Mouse (Mus musculus): ENCODE data around the gene Ifitm10. TPM values are rescaled to one million over a fixed set of nuclear protein-coding genes. Genes with fewer than 3 reads are reported as not detected.
A peak's percentile ranks its signal among the peaks of the same experiment; 100 is the strongest.

Ifitm10 gene
- polyA plus RNA-seq, 1 experiment from 2014 or later: not detected

- WGBS (ENCODE audit: missing documents): 66% methylated on average over 3 of the region's 3 CpGs
- peak overlapping the region; percentile 99 for H3K27ac ChIP-seq
- H3K36me3 ChIP-seq (ENCODE audit: inconsistent target): peaks cover 32% of the 10 kb centered on the region
- H3K79me2 ChIP-seq (ENCODE audit: inconsistent target): peaks cover 93% of the 10 kb centered on the region
- H3K4me3 ChIP-seq (ENCODE audit: inconsistent target): peak overlapping the region; percentile 92
Observed at GRCm38 (mm10) chr7:142385742-142386403, 12.3 kb upstream of the Ifitm10 start.

- Histone ChIP-seq H3K79me2 (ENCODE audit: inconsistent target) (peaks cover 93% of the 10 kb centered on the region), H3K36me3 (ENCODE audit: inconsistent target) (peaks cover 48% of the 10 kb centered on the region), H3K27ac (peak overlapping the region; percentile 99), H3K4me3 (ENCODE audit: inconsistent target) (peak overlapping the region; percentile 92)
- 15% methylated on average over 10 of the region's 10 CpGs for WGBS (ENCODE audit: missing documents)
Observed at GRCm38 (mm10) chr7:142384306-142384705, 10.8 kb upstream of the Ifitm10 start.

- 98% methylated on average over 5 of the region's 5 CpGs for WGBS (ENCODE audit: missing documents)
- peaks cover 65% of the 10 kb centered on the region for H3K36me3 ChIP-seq (ENCODE audit: inconsistent target)
- peak within 1 kb of the TSS; percentile 99 for H3K27ac ChIP-seq
- H3K4me3 ChIP-seq (ENCODE audit: inconsistent target): peak within 1 kb of the TSS; percentile 92
- H3K79me2 ChIP-seq (ENCODE audit: inconsistent target): peaks cover 78% of the 10 kb centered on the region
Observed at GRCm38 (mm10) chr7:142382567-142382966, 9.0 kb upstream of the Ifitm10 start, which contains the start of gene Gm49369. Gene Gm49369, minus strand, starts transcription at chr7:142382667.

- H3K4me3 ChIP-seq (ENCODE audit: inconsistent target): peak overlapping the region; percentile 92; the same call in 1 of the 2 replicates
- peak overlapping the region; percentile 99 for H3K27ac ChIP-seq
- peaks cover 79% of the 10 kb centered on the region for H3K36me3 ChIP-seq (ENCODE audit: inconsistent target)
- 20% methylated on average over 4 of the region's 4 CpGs for WGBS (ENCODE audit: missing documents)
- H3K79me2 ChIP-seq (ENCODE audit: inconsistent target): peaks cover 65% of the 10 kb centered on the region
Observed at GRCm38 (mm10) chr7:142381175-142381574, 7.6 kb upstream of the Ifitm10 start.

GRCm38 (mm10) chr7:142379186-142379585 is 5.6 kb upstream of the Ifitm10 start:
- H3K36me3 ChIP-seq (ENCODE audit: inconsistent target): peaks cover 84% of the 10 kb centered on the region
- H3K79me2 ChIP-seq (ENCODE audit: inconsistent target): peaks cover 45% of the 10 kb centered on the region
- H3K4me3 ChIP-seq (ENCODE audit: inconsistent target): no peak overlapping the region
- no peak overlapping the region for H3K27ac ChIP-seq
- WGBS (ENCODE audit: missing documents): 94% methylated on average over 6 of the region's 6 CpGs

GRCm38 (mm10) chr7:142377233-142377925 is 3.8 kb upstream of the Ifitm10 start:
- Histone ChIP-seq H3K79me2 (ENCODE audit: inconsistent target) (peaks cover 27% of the 10 kb centered on the region), H3K36me3 (ENCODE audit: inconsistent target) (peaks cover 66% of the 10 kb centered on the region), H3K27ac (no peak overlapping the region), H3K4me3 (ENCODE audit: inconsistent target) (no peak overlapping the region)
- WGBS (ENCODE audit: missing documents): 92% methylated on average over 14 of the region's 14 CpGs

GRCm38 (mm10) chr7:142376096-142376495 is 2.5 kb upstream of the Ifitm10 start:
- Histone ChIP-seq H3K4me3 (ENCODE audit: inconsistent target) (no peak overlapping the region), H3K27ac (no peak overlapping the region), H3K36me3 (ENCODE audit: inconsistent target) (peaks cover 54% of the 10 kb centered on the region), H3K79me2 (ENCODE audit: inconsistent target) (peaks cover 14% of the 10 kb centered on the region)
- 94% methylated on average over 4 of the region's 4 CpGs for WGBS (ENCODE audit: missing documents)

GRCm38 (mm10) chr7:142375261-142375724 is 1.7 kb upstream of the Ifitm10 start:
- WGBS (ENCODE audit: missing documents): 70% methylated on average over 6 of the region's 6 CpGs
- H3K79me2 ChIP-seq (ENCODE audit: inconsistent target): peaks cover 6% of the 10 kb centered on the region; the same call in 1 of the 2 replicates
- H3K27ac ChIP-seq: no peak overlapping the region
- no peak overlapping the region for H3K4me3 ChIP-seq (ENCODE audit: inconsistent target)
- peaks cover 46% of the 10 kb centered on the region for H3K36me3 ChIP-seq (ENCODE audit: inconsistent target)

GRCm38 (mm10) chr7:142374413-142375015 is 961 bp upstream of the Ifitm10 start:
- 98% methylated on average over 5 of the region's 5 CpGs for WGBS (ENCODE audit: missing documents)
- no peaks in the 10 kb centered on the region for H3K79me2 ChIP-seq (ENCODE audit: inconsistent target)
- peaks cover 38% of the 10 kb centered on the region for H3K36me3 ChIP-seq (ENCODE audit: inconsistent target)
- no peak overlapping the region for H3K27ac ChIP-seq
- H3K4me3 ChIP-seq (ENCODE audit: inconsistent target): no peak overlapping the region

GRCm38 (mm10) chr7:142373039-142373438 is 514 bp downstream of the Ifitm10 start:
- H3K79me2 ChIP-seq (ENCODE audit: inconsistent target): no peaks in the 10 kb centered on the region
- WGBS (ENCODE audit: missing documents): 93% methylated on average over 5 of the region's 5 CpGs
- peaks cover 23% of the 10 kb centered on the region for H3K36me3 ChIP-seq (ENCODE audit: inconsistent target)
- no peak overlapping the region for H3K4me3 ChIP-seq (ENCODE audit: inconsistent target)
- no peak overlapping the region for H3K27ac ChIP-seq

GRCm38 (mm10) chr7:142371768-142372661 is 1.5 kb downstream of the Ifitm10 start:
- H3K36me3 ChIP-seq (ENCODE audit: inconsistent target): peaks cover 13% of the 10 kb centered on the region
- no peaks in the 10 kb centered on the region for H3K79me2 ChIP-seq (ENCODE audit: inconsistent target)
- H3K27ac ChIP-seq: no peak overlapping the region
- WGBS (ENCODE audit: missing documents): 11% methylated on average over 61 of the region's 64 CpGs
- H3K4me3 ChIP-seq (ENCODE audit: inconsistent target): no peak overlapping the region

GRCm38 (mm10) chr7:142371398-142371767 is 2.2 kb downstream of the Ifitm10 start:
- Histone ChIP-seq H3K36me3 (ENCODE audit: inconsistent target) (peaks cover 7% of the 10 kb centered on the region), H3K4me3 (ENCODE audit: inconsistent target) (no peak overlapping the region), H3K27ac (no peak overlapping the region), H3K79me2 (ENCODE audit: inconsistent target) (no peaks in the 10 kb centered on the region)
- 64% methylated on average over 11 of the region's 11 CpGs for WGBS (ENCODE audit: missing documents)

GRCm38 (mm10) chr7:142370937-142371336 is 2.6 kb downstream of the Ifitm10 start:
- H3K79me2 ChIP-seq (ENCODE audit: inconsistent target): no peaks in the 10 kb centered on the region
- H3K4me3 ChIP-seq (ENCODE audit: inconsistent target): no peak overlapping the region
- no peak overlapping the region for H3K27ac ChIP-seq
- peaks cover 2% of the 10 kb centered on the region for H3K36me3 ChIP-seq (ENCODE audit: inconsistent target)
- WGBS (ENCODE audit: missing documents): 96% methylated on average over 15 of the region's 18 CpGs

GRCm38 (mm10) chr7:142369820-142370219 is 3.7 kb downstream of the Ifitm10 start:
- Histone ChIP-seq H3K36me3 (ENCODE audit: inconsistent target) (no peaks in the 10 kb centered on the region), H3K4me3 (ENCODE audit: inconsistent target) (no peak overlapping the region), H3K79me2 (ENCODE audit: inconsistent target) (no peaks in the 10 kb centered on the region), H3K27ac (no peak overlapping the region)
- 76% methylated on average over 6 of the region's 6 CpGs for WGBS (ENCODE audit: missing documents)

Measured in macrophage (primary cell).